Mouse (Mus musculus): ENCODE results near the gene Mybpc2.

Gene Mybpc2

DNA sequence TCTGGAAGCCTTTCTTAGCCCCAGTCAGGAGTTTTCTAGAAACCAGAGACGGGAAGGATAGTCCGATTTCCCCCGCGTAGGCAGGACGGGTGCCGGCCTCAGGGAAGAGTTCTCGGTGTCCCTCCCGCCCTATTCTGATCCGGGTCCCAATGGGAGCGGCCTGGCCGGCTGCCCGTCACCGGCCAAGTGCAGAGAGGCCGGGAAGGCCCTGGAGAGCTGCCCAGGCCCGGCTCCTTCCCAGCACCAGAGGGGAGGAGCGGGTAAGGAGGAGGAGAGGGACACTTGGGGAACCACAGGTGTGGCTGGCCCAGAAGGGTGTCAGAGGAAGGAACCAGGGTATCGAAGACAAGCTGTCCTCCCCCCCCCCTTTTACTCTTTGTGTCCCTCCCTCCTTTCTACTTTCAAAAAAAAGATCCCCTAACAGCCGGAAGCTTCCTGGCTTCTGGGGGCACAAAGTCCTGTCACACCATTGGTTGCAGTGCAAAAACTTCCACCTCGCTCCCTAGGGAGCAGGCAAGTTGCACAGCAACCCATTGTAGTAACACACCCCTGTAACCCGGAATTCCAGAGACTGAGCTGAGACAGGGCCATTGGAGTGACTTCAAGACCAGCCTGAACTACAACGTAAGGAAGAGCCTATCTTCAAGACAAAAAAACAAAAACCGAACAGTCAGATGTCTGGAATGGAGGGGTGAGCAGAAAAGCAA lies 823 bp upstream of the Mybpc2 start:
- peak; percentile 91 for DNase-seq (ENCODE audit: low spot score)

DNA sequence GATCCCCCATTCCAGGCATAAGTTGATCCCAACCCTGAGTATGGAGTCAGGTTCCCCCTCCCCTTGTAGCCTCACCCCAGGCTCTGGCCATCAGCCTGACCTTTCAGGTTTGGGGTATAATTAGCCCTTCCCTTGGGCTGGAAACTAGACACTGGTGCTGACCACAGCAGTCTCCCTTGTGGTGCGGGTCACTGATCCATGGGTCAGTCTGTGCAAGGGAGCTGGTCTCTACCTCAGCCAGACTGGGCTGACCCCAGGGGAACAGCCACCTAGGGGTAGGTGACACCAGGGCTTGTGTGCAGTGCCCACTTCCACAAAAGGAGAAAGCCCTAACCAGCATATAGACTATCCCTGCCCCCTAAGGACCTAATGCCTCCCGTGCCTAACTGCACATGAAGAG lies 1.4 kb downstream of the Mybpc2 start:
- DNase-seq (ENCODE audit: low spot score): no peak

DNA sequence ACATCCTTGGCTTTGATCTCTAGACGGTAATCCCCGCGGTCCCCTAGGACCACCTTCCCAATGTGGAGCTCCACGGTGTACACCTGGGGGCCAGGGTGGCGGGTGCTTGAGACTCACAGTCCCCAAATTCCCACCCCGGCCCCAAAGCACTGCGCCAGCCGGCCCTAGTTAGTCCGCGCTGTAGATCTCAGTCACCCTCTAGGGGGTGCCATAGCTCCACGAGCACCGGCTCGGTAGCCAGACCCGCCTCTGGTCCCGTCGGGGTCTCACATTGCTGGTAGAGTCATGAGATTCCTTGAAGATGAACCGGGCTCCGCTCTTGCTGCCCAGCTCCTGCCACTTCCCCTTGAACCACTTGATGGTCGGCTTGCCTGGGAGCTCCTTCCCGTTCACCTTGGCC lies 2.7 kb downstream of the Mybpc2 start:
- peak; percentile 65 for DNase-seq (ENCODE audit: low spot score)

DNA sequence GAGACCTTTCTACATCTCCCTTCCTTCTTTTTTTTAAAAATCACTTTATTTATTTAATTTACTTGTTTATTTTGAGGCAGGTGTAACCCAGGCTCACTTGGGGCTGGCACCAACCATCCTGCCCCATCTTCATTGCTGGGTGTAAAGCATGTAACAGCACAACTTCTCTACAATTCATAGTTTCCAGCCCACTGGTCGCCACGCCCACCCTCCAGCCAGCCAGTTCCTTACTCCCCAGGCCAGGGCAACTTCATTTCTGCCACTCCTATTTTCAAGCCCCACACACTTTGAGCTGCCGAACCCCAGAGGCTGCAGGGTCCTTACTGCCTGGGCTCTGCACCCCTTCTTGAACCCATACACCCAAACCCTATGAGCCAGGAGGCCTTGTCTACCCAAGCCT lies 3.5 kb downstream of the Mybpc2 start:
- no peak for DNase-seq (ENCODE audit: low spot score)

DNA sequence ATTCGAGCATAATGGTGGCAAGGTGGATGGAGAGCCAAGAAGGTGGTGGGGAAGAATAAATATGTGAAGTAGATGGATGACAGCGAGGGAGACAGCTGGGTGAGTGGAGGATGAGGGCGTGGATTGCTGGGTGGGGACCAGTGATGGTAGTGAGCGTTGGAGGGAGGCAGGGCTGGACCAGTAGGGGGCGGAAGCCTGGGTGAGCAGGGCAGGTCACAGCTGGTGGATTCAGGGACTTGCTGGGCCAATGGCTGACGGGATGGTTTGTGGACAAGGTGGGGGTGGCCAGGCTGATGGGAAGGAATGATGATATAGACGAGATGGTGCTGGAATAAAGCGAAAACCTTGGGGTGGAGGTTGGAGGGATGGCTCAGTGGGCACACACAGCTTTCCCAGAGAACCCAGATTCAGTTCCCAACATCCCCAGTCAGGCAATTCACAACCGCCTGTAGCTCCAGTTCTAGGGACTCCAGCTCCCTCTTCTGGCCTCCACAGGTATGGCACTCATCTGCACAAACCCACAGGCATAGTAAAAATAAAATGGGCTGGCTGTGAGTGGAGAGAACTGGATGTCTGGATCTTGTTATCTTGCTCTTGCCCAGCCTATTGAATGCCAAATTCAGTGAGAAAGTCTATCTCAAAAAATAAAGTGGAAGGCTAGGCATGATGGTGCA lies 5.1 kb downstream of the Mybpc2 start:
- no peak for DNase-seq (ENCODE audit: low spot score)

DNA sequence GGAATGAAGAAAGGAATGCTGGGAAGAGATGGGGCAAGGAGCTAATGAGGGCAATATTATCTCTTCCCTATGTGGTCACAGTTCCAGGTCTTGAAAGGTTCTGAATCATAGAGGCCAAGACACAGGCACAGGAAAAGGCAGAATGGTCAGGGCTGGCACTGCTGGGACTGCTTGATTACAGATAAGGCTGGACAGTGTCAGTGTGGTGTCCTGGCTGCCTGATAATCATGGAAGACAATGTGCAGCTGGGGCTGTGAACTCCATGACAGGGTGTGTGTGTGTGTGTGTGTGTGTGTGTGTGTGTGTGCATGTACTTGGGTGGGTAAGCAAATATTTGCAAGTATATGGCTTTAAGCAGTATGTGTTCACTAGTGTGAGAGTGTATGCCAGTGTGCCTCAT lies 17.0 kb downstream of the Mybpc2 start:
- DNase-seq (ENCODE audit: low spot score): no peak

DNA sequence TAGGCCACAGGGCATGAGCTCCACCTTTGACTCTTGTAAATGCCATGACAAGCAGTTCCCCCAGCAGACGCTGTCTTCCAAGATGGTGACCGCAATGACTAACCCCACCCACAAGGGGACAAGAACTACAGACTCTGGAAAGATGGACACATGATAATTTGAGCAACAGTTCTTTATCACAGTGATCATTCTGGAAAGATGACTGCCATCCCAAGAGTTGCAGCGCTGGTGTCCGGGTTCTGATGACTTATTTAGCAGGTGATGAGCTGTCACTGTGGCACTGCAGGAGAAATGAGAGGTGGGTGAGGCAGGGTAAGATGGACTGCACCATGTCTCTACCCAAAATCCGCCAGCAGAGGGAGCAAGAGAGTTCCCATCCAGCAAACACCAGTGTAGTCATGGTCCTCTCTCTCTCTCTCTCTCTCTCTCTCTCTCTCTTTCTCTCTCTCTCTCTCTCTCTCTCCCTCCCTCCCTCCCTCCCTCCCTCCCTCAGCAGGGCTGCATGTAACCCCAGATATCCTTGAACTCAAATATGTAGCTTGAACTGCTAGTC lies 22.8 kb downstream of the Mybpc2 start:
- DNase-seq (ENCODE audit: low spot score): peak; percentile 58

DNA sequence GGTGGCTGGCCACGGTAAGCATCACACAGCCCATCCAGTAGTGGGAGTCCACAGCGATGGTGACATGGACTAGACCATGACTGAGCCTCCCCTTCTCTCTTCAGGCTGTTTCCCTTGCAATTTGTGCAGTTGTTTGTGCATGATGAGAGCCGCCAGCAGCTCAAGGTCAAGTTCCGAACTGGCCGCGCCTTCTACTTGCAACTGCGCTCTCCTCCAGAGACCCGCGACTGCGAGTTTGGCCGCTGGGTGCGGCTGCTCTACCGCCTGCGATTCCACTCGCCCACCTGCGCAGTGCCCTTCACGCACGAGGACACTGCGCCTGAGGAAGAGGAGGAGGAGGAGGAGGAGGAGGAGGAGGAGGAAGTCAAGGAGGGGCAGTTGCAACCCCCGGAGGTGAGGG lies 24.4 kb downstream of the Mybpc2 start:
- no peak for DNase-seq (ENCODE audit: low spot score)

DNA sequence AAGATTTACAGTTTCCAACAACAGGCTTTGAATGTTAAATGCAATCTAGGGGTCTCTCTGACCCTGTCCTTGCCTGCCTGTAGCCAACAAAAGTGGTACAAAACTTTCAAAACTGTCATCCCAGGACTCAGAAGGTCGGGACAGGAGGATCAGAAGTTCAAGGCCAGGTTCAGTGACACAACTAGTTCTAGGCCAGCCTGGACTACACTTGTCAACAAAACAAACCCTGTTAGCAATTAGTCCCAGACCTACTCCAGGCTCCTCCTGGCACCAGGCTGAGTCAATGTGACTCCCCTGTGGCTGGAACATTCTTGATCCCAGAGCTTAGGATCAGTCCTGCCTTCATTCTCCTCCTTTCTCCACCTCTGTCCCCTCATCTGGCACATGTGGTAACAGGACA lies 25.5 kb downstream of the Mybpc2 start:
- no peak for DNase-seq (ENCODE audit: low spot score)

DNA sequence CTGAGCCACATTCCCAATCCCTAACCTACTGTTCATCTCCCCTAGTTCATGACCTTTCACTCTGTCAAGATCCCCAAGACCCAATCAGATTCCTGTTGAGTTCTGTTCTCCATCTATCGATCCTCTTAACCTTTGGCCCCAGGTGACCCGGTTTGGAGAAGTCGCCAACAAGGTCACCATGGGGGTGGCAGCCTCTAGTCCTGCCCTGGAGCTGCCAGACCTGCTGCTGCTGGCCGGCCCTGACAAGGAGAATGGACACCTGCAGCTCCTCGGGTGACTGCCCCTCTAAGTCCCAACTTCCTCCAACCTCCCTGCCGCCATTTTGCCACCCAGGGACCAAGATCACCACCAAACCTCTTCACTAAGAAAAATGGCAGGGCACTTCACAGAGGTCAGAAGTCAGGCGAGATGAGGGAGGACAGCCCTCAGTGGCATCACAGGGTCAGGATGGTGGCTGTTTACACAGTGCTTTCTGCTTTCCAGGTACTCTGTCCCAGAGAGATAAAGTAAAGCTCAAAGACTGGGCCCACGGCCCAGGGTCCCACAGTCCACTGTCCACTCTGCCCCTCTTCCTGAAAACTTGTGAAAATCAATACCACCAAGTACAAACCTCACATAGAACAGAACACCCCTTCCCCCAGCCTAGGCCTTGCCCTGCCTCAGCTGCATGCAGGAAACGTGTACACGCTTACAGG lies 26.9 kb downstream of the Mybpc2 start:
- DNase-seq (ENCODE audit: low spot score): no peak

DNA sequence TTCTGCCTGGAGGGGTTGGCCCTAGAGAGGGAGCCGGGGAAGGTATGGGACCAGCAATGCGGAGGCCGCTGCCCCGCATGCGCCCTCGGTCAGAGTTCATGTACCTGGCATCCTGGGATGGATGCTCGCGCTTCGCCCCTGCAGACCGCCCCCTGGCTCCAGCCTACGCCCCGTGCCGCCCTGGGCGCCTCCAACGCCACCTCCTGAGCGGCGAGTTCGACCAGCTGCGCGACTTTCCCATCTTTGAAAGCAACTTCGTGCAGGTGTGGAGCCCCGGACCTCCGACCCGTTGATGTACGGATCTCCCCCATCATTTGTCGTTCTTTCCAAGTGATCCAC lies 27.7 kb downstream of the Mybpc2 start:
- no peak for DNase-seq (ENCODE audit: low spot score)

DNA sequence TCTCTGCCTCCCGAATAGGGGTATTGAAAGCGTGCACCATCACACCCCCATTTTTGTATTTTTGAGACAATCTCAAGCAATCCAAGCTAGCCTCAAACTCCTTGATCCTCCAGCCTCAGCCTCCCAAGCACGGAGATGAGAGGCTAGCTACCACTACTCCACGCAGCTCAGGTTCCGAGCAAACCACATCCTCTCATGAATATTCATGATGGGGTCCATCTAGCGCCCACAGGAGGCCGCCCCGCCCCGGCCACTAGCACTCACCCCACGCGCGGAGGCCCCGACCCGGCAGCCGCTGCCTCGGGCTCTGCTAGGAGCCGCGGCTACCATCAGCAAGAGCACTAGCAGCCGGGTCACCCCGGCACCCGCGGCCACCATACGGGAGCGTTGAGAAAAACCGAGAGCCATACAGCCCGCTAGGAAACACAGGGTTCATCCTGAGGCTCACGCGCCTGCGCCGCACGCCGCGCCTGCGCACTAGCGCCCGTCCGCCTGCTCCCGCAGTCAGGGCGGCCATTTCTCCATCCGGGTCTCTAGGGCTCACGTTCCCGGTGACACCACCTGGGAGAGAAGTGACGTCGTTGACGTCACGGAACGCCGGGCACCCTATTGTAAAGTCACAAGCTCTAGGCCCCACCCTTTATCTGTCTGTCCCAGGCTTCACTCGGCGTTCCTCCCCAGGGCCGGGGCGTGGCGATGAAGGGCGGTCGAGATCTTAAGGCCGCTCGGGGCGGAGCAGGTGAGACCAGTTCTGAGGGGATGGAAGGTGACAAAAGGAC lies 28.3 kb downstream of the Mybpc2 start, which contains the start of the genes Emc10 and Fam71e1:
Emc10 (minus strand) TSS at position 538 of the 779 bp plus-strand sequence.
Fam71e1 (plus strand) TSS at position 590 of the 779 bp plus-strand sequence.
- peak; percentile 97 for DNase-seq (ENCODE audit: low spot score)

DNA sequence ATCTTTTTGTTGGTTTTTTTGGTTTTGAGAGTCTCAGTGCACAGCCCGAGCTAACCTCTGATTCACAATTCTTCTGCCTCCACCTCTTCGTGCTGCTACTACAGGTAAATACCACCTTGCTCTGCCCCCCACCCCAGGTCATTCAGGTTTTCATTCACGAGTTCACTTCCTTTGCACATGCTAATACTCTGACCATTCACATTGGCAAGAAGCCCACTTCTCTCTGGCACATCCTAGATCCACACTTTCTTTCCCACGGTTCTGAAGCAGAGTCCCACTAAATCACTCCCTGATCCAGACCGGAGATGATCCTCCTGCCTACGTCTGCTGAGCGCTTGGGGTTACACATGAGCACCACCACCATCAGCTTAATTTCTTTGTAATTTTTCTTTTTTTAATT lies 29.4 kb downstream of the Mybpc2 start:
- no peak for DNase-seq (ENCODE audit: low spot score)

DNA sequence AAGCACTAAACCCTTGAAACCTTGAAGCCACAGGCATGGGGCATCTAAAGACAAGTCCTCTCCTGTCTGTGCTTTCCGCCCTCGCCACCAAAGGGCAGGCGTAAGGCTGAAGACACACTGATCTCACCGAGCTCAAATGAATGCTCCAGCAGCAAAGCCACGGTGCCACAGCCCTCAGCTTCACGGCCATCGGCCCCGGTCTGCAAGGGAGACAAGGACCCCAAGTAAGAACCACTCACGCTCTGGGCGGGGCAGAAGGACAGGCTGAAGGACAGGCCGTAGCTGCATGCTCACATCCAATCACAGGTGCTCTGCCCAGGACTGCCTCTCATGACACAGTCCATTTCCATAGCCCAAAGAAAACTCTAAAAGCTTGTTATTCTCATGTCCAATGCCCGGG lies 29.8 kb downstream of the Mybpc2 start:
- DNase-seq (ENCODE audit: low spot score): no peak

DNA sequence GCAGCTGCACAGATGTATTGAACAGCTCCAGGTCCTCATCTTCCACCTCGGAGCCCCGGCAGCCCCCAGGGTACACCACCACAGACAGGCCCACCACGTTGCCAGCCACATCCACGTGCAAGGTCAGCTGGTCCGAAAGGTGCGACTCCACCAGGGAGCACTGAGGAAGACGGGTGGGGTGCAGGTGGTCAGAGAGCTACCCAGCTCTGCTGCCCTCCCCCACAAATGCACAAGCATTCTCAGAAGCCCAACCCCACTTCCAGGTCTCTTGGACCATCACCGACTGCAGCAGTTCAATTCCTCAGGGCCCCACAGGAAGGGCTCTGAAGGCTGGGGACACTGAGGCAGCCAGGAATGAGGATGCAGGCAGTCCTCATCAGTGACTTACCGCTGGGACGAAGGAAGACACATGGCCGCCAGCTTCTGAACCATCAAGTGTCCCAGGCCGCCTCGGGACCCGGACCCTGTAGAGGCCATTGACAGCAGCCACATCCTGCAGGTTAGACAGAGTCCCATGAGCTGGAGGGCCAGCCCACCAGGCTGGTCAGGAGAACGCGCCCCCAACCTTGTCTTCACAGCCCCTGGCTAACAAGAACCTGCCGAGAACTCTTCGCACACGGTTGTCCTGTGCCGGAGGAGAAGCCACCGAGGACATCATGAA lies 32.2 kb downstream of the Mybpc2 start:
- no peak for DNase-seq (ENCODE audit: low spot score)

DNA sequence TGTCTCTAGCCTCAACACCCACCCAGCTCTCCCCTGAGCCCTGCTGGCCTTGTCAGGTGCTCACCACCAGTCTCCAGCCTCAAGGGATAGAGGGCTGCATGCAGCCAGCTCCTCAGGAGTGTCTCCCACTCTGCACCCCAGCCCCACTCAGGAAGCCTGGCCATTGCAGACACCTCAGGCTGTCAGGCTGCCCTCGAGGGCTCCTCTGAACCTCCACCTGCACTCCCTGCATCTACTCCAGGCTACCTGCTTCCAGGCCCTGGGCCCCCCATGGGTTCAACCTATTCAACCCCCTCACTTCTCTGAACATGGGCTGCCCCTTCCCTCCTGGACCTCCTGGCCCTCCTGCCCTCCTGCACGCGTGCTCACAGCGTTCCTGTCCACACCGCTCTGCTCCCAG lies 33.1 kb downstream of the Mybpc2 start:
- DNase-seq (ENCODE audit: low spot score): no peak

DNA sequence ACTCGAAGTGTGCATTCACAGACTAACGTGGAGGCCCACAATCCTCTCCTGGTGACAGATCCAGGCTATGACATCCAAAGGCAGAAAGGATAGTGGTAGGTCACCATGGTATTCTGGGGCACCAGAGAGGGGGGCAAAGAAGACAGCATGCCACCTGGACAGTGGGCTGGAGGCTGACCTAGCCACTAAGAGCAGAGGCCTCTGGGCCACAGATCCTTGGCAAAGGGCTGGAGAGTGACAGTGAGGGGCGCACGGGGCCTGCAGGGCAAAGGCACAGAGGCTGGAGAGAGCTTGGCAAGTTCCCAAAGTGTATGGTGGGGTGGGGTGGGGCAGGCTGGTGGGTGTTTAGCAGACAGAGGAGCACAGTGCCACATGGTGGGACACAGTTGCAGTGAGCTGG lies 34.2 kb downstream of the Mybpc2 start:
- no peak for DNase-seq (ENCODE audit: low spot score)

DNA sequence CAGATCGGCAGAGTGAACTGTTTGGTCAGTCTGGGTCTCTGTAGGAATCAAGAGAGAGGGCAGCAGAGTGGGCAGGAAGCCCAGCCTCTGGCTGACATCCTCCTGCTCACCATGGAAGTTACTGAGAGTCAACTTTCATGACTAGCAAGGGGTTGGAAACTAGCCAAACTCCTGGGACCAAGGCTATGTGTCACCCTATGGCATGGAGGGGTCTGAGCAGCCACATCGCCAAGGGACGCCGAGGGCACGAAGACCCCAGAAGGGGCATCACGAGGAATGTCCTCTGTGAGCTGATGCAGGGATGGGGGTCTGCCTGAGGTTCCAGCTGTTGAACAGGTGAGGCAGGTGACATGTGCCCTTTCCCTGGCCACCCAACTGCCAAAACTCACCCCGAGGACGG lies 35.9 kb downstream of the Mybpc2 start:
- DNase-seq (ENCODE audit: low spot score): no peak

DNA sequence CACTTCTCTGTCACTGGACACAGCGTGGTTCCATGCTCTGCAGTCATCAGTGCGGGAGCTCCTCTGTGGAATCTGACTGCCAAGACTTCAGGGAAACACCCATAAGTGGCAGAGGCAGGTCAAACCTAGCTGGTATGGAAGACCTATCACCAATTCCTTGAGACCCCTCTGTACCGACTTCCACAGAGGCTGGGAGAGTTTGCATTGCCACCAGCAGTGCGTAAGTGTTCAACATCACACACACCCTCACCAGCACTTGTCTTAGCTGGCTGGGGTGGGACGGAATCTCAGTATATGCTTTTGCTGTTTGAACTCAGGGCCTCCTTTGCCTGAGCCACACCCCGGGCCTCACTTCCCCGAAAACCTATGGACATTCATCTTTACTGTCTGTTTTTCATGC lies 36.5 kb downstream of the Mybpc2 start:
- no peak for DNase-seq (ENCODE audit: low spot score)

DNA sequence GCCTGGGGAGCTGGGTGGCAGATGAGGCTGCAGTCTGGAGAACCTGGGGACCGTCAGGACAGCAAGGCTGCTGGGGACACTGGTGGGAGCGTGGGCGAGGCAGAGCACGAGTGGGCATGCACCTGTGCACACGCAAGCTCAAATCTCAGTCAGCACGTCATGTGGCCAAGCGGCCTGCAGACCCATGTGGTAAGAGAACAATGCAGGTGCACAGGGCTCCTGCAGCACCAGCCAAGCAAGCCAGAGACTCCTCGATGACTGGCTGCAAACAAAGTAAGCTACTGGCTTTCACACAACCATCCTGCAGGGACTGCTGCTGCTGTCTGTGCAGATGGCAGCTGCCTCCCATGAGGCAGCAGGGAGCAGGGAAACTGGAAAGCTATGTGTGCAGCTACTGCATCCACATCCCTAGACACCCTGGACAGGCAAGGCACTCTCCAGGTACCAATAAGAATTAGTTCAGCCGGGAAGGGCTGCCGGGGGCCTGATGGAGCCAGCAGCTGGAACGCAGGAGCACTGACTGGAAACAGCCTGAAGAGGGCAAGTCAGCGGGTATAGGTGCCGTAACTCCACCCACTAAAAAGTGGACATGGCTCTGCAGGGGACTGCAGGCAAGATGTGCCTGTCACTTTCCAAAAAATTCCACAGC lies 37.4 kb downstream of the Mybpc2 start:
- no peak for DNase-seq (ENCODE audit: low spot score)

DNA sequence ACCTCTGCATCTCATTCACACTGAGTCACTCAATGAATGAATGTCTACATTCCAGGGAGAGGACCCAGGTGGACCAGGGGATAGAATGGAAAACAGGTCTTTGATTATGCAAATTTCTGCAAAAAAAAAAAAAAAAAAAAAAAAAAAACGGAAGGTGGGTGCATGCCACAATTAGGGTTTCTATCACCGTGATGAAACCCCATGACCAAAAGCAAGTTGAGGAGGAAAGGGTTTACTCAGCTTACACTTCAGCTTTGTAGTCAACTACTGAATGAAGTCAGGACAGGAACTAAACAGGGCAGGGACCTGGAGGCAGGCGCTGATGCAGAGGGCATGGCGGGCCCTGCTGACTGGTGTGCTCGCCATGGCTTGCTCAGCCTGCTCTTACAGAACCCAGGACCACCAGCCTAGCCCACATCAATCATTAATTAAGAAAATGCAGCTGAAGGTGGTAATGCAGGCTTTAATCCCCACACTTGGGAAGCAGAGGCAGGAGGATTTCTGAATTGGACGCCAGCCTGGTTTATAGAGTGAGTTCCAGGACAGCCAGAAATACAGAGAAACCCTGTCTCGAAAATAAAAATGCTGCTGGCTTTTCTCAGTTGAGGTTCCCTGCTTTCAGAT lies 38.8 kb downstream of the Mybpc2 start:
- DNase-seq (ENCODE audit: low spot score): no peak

Measured in lung, postnatal 25 days (tissue).